Mouse (Mus musculus): Measurements from ENCODE around the gene Anapc2. TPM values are rescaled to one million over a fixed set of nuclear protein-coding genes. Genes with fewer than 3 reads are reported as not detected.

Anapc2 gene
- total and polyA plus RNA-seq, 3 experiments: 13.0 to 55.2 (median 14.5) TPM

DNA sequence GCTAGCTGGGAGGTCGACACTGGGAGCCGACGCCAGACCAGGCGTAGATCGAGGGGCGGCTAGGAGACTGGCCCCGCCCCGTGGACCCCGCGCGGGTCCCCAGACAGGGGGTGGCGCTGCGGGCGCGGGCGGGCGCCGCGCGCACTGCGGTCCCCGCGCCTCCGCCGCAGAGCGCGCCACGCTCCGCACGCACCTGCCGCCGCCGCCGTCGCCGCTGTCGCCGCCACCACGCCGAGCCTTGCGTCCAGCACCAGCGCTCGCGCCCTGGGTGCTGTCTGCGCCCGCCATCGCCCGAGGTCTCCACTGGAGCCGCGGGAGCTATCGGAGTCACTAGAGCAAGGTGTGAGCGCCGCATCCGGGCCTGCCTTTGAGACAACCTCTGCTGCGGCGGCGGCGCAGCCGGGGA is 30.2 kb upstream of the Anapc2 start, which contains the start of the genes Rnf208 and Cysrt1:
Gene Rnf208 (plus strand): TSS at position 155 of the 406 bp plus-strand sequence.
Gene Cysrt1 (minus strand): TSS at position 352 of the 406 bp plus-strand sequence.
- peak within 1 kb of the TSS; percentile 29 to 62 (median 49) for H3K4me3 ChIP-seq (replicated peaks in 1 of 3; ENCODE audit: low read depth in 2 of 3, low read length in 2 of 3, poor library complexity in 1 of 3)
- no peak within 1 kb of the TSS for H3K27ac ChIP-seq (ENCODE audit: insufficient read depth, low read depth)
- dilution Hi-C loops (cut with MboI; ENCODE audit: extremely low pct_ligation_motif_present, extremely low pct_unique_long_range_greater_than_20kb, low sequenced_read_pairs): no loop called here
- in situ Hi-C loops (cut with MboI; ENCODE audit: low pct_ligation_motif_present, low pct_unique_long_range_greater_than_20kb, low sequenced_read_pairs): no loop called here
- DNase-seq (ENCODE audit: extremely low read depth): no peak
- H3K9me3 ChIP-seq (replicated peaks; ENCODE audit: low read length): no peaks in the 10 kb centered on the region
- H3K9ac ChIP-seq (ENCODE audit: insufficient read depth, low read depth): peak within 1 kb of the TSS; percentile 16; the same call in 1 of the 2 replicates
- peaks cover 39% of the 10 kb centered on the region for H3K27me3 ChIP-seq (replicated peaks)
- H3K4me1 ChIP-seq (ENCODE audit: control insufficient read depth in 1 of 2, insufficient read depth in 2 of 2): peaks cover 8 to 16% of the 10 kb centered on the region in 2 experiments
- TF ChIP-seq ZNF384 (IDR thresholded peaks at IDR 0.05; ENCODE audit: low read depth, low read length) (no peak), TBP (conservative IDR thresholded peaks at IDR 0.05; ENCODE audit: low read depth, low read length) (no peak), CHD2 (IDR thresholded peaks at IDR 0.05; ENCODE audit: low read length) (no peak)
- peaks cover 22 to 37% of the 10 kb centered on the region in 2 experiments for H3K36me3 ChIP-seq (replicated peaks in 1 of 2; ENCODE audit: control insufficient read depth in 1 of 2, insufficient read depth in 1 of 2, low read length in 1 of 2)
- H3K79me2 ChIP-seq (replicated peaks; ENCODE audit: control insufficient read depth, extremely low read depth, insufficient read depth, poor library complexity, severe bottlenecking): no peaks in the 10 kb centered on the region
- H3K4me2 ChIP-seq (ENCODE audit: insufficient read depth, low read depth, poor library complexity, severe bottlenecking): peak within 1 kb of the TSS; percentile 89

DNA sequence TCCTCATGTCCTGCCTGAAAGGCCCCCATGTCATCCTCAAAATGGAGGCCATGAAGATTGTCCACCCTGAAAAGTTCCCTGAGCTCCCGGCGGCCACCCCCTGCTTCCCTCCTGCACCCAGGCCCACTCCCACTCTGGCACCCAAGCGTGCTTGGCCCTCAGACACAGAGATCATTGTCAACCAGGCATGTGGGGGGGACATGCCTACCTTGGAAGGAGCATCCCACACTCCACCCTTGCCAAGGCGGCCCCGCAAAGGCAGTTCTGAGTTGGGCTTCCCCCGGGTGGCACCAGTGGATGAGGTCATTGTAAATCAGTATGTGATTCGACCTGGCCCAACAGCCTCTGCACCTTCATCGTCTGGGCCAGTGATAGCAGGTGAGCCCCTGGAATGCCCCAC is 28.9 kb upstream of the Anapc2 start:
- TF ChIP-seq KAT2A (IDR thresholded peaks at IDR 0.05; ENCODE audit: insufficient replicate concordance, low read length) (no peak), IRF4 (IDR thresholded peaks at IDR 0.05; ENCODE audit: low read depth, low read length) (no peak), MXI1 (IDR thresholded peaks at IDR 0.05; ENCODE audit: low read depth, low read length) (no peak), USF2 (conservative IDR thresholded peaks at IDR 0.05; ENCODE audit: low read depth, low read length) (no peak), BHLHE40 (IDR thresholded peaks at IDR 0.05; ENCODE audit: low read depth, low read length) (no peak), RAD21 (IDR thresholded peaks at IDR 0.05; ENCODE audit: low read depth, low read length) (no peak), HCFC1 (IDR thresholded peaks at IDR 0.05; ENCODE audit: low read depth, low read length) (no peak), CHD2 (IDR thresholded peaks at IDR 0.05; ENCODE audit: low read length) (no peak), MAZ (IDR thresholded peaks at IDR 0.05; ENCODE audit: low read depth, low read length) (no peak), MEF2A (IDR thresholded peaks at IDR 0.05; ENCODE audit: borderline replicate concordance, low read depth, low read length) (no peak), RCOR1 (conservative IDR thresholded peaks at IDR 0.05; ENCODE audit: low read depth, low read length) (no peak)
- in situ Hi-C loops (cut with MboI; ENCODE audit: low pct_ligation_motif_present, low pct_unique_long_range_greater_than_20kb, low sequenced_read_pairs): no loop called here
- dilution Hi-C loops (cut with MboI; ENCODE audit: extremely low pct_ligation_motif_present, extremely low pct_unique_long_range_greater_than_20kb, low sequenced_read_pairs): no loop called here

DNA sequence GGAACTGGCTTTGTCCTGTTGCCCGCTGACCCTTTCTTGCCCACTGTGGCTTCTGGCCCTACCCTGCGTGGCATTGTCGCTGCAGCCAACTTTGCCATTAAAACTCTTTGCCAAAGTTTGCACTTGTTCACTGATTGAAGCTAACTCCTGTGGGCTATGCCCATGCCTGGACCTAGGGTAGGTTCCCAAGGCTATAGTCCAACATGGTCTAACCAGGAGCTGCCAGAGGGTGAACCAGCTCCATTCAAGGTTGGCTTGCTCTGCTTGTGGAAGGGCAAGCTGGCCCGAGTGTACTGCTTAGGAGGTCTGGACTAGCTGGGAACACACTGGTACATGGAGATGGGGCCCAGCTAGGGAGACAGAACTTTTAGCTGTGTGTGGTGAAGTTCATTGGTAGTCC is 28.1 kb upstream of the Anapc2 start:
- TF ChIP-seq ZMIZ1 (IDR thresholded peaks at IDR 0.05; ENCODE audit: low read depth, low read length) (no peak), POLR2A (IDR thresholded peaks at IDR 0.05; ENCODE audit: low read depth, low read length) (peak; percentile 14; the same call in 1 of the 2 replicates)
- no peak for DNase-seq (ENCODE audit: extremely low read depth)
- peaks cover 43 to 58% of the 10 kb centered on the region in 2 experiments for H3K36me3 ChIP-seq (replicated peaks in 1 of 2; ENCODE audit: control insufficient read depth in 1 of 2, insufficient read depth in 1 of 2, low read length in 1 of 2)
- H3K27me3 ChIP-seq (replicated peaks): peaks cover 19% of the 10 kb centered on the region
- no peak overlapping the region for H3K9ac ChIP-seq (ENCODE audit: insufficient read depth, low read depth)
- no peaks in the 10 kb centered on the region for H3K79me2 ChIP-seq (replicated peaks; ENCODE audit: control insufficient read depth, extremely low read depth, insufficient read depth, poor library complexity, severe bottlenecking)
- no peak overlapping the region for H3K27ac ChIP-seq (ENCODE audit: insufficient read depth, low read depth)
- dilution Hi-C loops (cut with MboI; ENCODE audit: extremely low pct_ligation_motif_present, extremely low pct_unique_long_range_greater_than_20kb, low sequenced_read_pairs) (no loop called here), in situ Hi-C loops (cut with MboI; ENCODE audit: low pct_ligation_motif_present, low pct_unique_long_range_greater_than_20kb, low sequenced_read_pairs) (no loop called here)
- H3K4me1 ChIP-seq (ENCODE audit: control insufficient read depth in 1 of 2, insufficient read depth in 2 of 2): peaks cover 8 to 16% of the 10 kb centered on the region in 2 experiments
- no peak overlapping the region for H3K4me3 ChIP-seq (replicated peaks in 1 of 3; ENCODE audit: low read depth in 2 of 3, low read length in 2 of 3, poor library complexity in 1 of 3)
- H3K9me3 ChIP-seq (replicated peaks; ENCODE audit: low read length): no peaks in the 10 kb centered on the region
- no peak overlapping the region for H3K4me2 ChIP-seq (ENCODE audit: insufficient read depth, low read depth, poor library complexity, severe bottlenecking)

More for the DNA sequence above, 28.9 kb upstream of the Anapc2 start:
- Histone ChIP-seq H3K27me3 (replicated peaks) (peaks cover 26% of the 10 kb centered on the region), H3K79me2 (replicated peaks; ENCODE audit: control insufficient read depth, extremely low read depth, insufficient read depth, poor library complexity, severe bottlenecking) (no peaks in the 10 kb centered on the region), H3K4me2 (ENCODE audit: insufficient read depth, low read depth, poor library complexity, severe bottlenecking) (no peak overlapping the region), H3K9me3 (replicated peaks; ENCODE audit: low read length) (no peaks in the 10 kb centered on the region), H3K9ac (ENCODE audit: insufficient read depth, low read depth) (no peak overlapping the region), H3K36me3 (replicated peaks in 1 of 2; ENCODE audit: control insufficient read depth in 1 of 2, insufficient read depth in 1 of 2, low read length in 1 of 2) (peaks cover 35 to 50% of the 10 kb centered on the region in 2 experiments), H3K4me1 (ENCODE audit: control insufficient read depth in 1 of 2, insufficient read depth in 2 of 2) (peaks cover 8 to 16% of the 10 kb centered on the region in 2 experiments), H3K27ac (ENCODE audit: insufficient read depth, low read depth) (no peak overlapping the region), H3K4me3 (replicated peaks in 1 of 3; ENCODE audit: low read depth in 2 of 3, low read length in 2 of 3, poor library complexity in 1 of 3) (no peak overlapping the region)
- DNase-seq (ENCODE audit: extremely low read depth): no peak

Measured in CH12.LX (cell line).